Mouse (Mus musculus): ENCODE data around the gene Rpn1.

Gene Rpn1

DNA sequence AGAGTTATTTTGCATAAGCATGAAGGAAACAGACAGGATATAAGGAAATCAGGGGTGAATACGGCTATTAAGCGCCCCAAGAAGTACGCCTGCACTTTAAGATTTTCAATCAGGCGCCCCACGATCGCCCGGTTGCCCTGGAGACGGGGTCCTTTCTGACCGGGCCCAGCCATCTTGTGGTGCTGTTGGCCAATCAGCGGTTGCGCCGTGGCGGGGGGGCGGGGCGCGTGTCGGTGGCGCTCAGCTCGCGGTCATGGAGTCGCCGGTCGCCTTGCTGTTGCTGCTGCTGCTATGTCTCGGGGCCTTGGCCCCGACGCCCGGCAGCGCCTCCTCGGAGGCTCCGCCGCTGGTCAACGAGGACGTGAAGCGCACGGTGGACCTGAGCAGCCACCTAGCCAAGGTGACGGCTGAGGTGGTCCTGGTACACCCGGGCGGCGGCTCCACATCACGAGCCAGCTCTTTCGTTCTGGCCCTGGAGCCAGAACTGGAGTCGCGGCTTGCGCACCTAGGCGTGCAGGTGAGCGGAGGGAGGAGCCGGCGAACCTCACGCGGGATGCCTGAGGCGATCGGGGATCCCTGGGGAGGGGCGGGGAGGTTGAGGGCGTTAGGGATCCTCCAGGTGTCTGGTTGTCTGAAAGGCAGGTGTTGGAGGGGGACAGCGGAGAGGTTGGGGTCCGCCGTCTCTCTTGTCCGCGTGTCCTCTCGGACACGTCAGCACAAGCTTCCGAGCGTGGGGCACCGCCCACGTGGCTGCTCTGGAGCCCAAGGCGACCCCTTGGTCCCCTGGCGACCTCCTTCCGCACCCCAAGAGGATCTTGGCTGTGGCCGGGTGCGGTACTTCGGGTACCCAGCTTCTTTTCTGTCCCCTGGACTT is at the start of gene Rpn1:
Gene Rpn1 (plus strand): TSS at position 205 of the 874 bp plus-strand sequence.
- no peak; the same call in 1 of the 2 replicates for TF ChIP-seq GATA4 (IDR thresholded peaks at IDR 0.05; ENCODE audit: insufficient replicate concordance, low read length)

DNA sequence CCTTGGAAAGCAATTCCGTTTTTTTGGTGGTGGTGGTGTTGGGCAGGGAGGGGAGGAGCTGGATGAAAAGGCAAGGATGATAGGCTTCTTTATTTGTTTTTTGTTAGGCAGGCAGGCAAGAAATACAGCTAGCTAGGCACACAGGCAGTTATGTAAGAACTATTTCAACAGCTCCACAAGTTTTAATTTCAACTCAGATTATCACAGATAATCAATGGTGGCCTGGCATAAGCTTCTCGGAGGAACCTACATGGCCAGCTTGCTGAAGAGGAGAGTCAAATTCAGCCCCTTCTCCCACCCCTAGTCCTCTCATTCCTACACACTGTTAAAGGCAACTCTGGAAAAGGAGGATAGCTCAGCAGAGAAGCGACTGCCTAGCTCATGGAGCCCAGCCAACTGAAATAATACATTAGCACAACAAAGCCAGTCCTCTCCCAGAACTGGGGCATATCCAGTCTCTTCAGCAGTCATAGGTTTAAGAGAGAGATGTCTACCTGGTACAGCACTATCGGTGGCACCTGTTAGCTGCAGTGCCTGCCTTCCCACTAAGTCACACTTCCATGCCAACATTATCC is 46.7 kb upstream of the Rpn1 start:
- TF ChIP-seq GATA4 (IDR thresholded peaks at IDR 0.05; ENCODE audit: insufficient replicate concordance, low read length): no peak

DNA sequence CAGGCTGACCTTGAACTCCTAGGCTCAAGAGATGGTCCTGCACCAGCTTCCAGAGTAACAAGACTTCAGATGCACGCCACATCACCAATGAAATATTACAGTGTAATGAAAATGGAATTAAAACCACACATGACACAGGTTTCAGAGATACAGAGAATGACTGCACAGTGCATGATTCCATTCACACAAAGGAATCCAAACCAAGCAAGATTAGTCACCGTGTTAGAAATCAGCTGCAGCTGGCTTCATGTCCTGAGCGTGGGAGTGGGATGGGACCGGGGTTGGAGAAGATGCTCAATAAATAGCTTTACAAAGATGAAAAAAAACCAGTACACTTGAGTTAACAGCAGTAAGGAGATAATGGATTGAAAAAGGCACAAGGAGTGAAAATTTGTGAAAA is 44.9 kb upstream of the Rpn1 start:
- TF ChIP-seq GATA4 (IDR thresholded peaks at IDR 0.05; ENCODE audit: insufficient replicate concordance, low read length): no peak

DNA sequence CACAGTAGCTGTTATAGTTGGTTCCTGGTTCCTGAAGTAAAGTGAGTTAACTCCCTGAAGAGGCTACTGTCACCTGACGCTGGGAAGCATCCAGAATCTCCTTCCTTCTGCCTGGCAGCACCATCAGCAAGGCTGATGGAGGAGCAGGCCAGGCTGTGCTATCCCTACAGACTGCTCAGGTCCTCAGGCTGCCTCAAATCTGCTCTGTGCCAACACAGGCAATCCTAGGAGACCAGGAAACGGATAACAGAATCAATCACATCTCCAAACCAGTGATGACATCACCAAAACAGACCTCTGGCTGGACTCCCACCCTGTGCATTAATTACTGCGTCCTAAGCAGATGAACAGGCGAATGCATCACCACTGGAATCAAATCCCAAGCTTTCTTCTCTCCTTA is 43.1 kb upstream of the Rpn1 start:
- no peak for TF ChIP-seq GATA4 (IDR thresholded peaks at IDR 0.05; ENCODE audit: insufficient replicate concordance, low read length)

DNA sequence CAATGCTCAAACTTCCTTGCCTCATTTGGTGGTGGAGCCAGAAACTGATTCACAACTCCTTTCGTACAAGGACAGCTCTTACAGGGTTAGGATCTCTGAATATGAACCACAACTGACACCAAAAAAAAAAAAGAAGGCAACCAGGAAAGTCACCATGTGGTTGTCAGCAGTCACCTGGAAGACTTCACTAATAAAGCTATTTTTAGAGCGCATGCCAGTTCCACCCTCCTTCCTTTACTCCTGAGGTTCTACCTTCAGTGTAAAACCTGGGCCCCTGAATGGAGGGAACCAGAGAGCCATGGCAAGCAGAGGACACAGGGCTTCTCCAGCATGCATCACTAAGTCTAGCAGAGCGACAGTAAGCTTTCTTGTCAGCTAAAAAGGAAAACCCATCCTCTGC is 41.9 kb upstream of the Rpn1 start:
- TF ChIP-seq GATA4 (IDR thresholded peaks at IDR 0.05; ENCODE audit: insufficient replicate concordance, low read length): no peak

DNA sequence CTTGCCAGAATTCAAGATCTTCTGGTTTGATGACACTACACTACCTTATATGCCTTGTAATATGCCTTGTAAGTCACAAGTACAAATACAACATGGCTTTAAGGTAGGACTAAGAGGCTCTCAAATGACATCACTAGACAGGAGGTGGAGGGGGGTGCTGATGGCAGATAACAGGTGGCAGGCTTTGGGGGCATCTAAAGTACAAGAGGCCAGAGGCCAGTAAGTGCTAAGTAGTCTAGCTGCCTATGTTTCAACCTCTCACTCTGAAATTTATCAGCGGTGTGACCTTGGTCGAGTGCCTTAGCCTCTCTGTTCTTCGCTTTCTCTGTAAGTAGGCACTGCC is 40.1 kb upstream of the Rpn1 start:
- no peak for TF ChIP-seq GATA4 (IDR thresholded peaks at IDR 0.05; ENCODE audit: insufficient replicate concordance, low read length)

DNA sequence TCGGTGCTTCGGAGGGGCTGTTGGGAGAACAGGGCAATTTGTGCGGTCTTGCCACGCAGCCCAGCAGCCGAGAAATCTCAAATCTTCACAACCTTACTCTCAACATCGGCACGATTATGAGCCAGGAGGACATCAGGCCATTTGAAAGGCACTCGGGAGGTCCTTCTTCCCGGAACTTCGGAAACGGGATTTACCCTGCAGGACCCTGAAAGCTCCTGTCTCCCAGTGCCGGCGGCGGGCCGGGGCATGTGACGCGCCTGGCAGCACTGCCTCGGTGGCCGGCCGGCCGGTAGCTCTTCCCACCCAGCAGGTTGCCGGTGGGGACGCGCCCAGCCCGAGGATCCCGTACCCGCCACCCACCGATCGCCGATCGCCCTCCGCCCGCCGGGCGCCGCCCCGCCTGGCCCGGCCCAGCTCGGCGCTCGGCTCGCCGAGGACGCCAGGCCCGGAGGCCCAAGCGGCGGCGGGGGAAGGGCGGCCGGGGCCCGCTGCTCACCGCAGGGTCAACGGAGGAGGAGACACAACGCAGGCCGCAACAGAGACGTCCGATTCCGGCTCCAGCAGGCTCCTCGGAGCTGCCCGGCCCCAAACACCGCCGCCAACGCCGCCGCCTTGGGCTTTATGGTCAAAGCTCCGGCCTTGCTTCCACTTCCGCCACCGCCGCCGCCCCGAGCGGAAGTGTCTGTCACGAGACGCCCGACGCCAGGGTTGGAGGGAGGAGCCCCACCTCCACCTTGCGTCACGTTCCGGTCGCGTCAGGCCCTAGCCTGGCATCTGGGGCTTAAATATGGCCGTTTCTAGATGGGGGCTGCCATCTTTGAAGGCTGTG is 39.5 kb upstream of the Rpn1 start, which contains the start of gene Rab7:
Gene Rab7 (minus strand): TSS at position 694 of the 829 bp plus-strand sequence.
- peak; percentile 69; the same call in 1 of the 2 replicates for TF ChIP-seq GATA4 (IDR thresholded peaks at IDR 0.05; ENCODE audit: insufficient replicate concordance, low read length)

DNA sequence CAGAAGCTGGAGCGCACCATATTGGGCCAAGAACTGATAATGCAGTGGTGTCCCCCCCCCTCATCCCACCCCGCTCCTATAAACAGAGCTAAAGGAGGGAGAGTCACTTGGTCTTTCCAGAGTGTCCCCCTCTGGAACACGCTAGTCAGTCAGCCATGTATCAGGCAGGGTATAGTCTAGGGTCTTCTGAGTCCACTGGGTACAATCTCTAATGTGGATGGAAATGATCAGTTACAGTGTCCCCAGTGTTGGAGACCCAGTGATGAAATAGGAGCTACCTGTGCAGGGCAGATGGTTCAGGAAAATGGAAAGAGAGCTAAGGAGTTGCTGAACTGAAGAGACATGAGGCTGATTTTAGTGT is 38.9 kb upstream of the Rpn1 start:
- TF ChIP-seq GATA4 (IDR thresholded peaks at IDR 0.05; ENCODE audit: insufficient replicate concordance, low read length): no peak

DNA sequence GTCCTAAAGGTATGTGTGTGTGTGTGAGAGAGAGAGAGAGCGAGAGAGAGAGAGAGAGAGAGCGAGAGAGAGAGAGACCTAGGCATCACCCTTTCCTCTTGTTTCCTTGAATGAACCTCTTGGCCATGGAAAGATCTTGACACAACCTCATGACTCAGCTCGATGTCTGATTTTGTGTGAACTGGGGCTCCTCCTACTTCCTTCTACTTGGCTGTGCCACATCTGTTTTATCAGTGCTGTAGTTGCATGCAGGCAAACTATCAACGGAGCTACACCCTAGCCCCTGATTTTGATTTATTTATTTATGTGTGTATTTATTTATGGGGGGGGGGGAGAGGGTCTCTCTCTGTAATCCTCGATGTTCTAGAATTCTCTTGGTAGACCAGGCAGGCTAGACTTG is 36.4 kb upstream of the Rpn1 start:
- peak; percentile 15; the same call in 1 of the 2 replicates for TF ChIP-seq GATA4 (IDR thresholded peaks at IDR 0.05; ENCODE audit: insufficient replicate concordance, low read length)

DNA sequence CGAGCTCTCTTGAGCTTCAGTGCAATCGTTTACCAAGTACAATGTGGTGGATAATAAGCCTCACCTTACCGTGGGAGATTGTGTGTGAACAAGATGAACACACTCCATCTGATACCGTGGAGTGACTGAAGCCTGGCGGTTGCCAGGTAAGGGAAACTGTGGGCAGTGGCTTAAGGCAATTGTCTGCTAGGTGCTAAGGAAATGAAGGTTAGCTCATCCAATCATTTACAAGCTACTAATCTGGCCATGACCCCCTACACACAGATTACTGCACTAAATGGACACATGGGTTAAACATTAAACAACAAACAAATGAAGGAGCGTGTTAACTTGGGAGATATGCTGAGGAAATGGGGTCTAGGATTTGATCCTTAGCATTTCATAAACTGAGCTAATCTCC is 35.3 kb upstream of the Rpn1 start:
- TF ChIP-seq GATA4 (IDR thresholded peaks at IDR 0.05; ENCODE audit: insufficient replicate concordance, low read length): peak; percentile 75; the same call in 1 of the 2 replicates

DNA sequence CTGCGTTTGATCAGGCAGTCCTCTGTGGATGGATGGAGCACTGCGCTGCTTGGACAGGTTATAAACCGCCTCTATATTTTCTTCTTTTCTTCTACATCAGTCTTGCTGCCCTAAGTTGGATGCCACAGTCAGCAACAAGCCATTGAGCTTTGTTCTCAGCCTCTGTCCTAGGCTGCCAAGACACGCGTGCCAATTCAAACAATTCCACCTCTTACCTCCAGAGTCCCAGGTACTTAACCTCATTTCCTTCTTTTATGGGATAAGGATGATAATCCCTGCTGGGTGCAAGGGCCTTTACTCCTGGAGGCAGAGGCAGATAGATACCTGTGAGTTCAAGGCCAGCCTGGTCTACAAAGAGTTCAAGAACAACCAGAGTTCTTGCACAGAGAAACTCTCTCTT is 33.1 kb upstream of the Rpn1 start:
- TF ChIP-seq GATA4 (IDR thresholded peaks at IDR 0.05; ENCODE audit: insufficient replicate concordance, low read length): no peak

DNA sequence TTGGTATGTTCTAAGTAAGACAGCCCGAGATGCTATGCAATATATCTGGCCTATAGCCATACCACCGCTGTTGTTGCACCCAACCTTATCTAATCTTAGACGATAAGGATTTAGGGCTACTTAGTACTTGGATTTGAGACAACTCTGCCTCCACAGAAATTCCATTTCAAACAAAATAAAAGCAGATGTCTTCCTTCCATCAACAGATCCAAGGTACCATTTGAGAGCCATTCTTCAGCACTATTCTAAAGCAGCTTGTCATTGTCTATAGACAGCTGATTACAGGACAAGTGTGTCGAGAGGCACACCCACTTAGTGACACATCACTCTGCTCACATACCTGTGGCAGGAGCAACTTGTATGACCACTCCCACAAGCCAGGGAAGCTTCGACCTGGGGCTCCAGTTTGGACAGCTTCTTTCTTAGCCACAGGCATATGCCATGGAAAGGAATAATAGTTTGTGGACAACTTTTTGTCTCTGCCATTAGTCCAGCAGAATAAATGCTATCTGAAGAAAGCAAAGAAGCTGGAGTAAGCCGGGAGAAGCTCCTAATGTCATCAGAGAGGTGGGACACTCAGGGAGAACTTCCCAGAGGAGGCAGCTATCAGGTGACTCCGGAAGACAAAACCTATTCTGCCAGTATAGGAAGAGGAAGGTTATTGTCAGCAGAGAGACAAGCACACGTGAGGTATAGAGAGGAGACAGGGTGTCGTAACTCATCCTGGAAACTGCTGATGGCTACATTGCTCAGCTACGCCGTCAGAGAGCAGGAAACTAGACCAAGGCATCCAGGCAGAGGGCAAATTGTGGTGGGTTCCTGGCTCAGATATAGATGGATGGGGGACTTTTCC is 30.8 kb upstream of the Rpn1 start:
- no peak for TF ChIP-seq GATA4 (IDR thresholded peaks at IDR 0.05; ENCODE audit: insufficient replicate concordance, low read length)

DNA sequence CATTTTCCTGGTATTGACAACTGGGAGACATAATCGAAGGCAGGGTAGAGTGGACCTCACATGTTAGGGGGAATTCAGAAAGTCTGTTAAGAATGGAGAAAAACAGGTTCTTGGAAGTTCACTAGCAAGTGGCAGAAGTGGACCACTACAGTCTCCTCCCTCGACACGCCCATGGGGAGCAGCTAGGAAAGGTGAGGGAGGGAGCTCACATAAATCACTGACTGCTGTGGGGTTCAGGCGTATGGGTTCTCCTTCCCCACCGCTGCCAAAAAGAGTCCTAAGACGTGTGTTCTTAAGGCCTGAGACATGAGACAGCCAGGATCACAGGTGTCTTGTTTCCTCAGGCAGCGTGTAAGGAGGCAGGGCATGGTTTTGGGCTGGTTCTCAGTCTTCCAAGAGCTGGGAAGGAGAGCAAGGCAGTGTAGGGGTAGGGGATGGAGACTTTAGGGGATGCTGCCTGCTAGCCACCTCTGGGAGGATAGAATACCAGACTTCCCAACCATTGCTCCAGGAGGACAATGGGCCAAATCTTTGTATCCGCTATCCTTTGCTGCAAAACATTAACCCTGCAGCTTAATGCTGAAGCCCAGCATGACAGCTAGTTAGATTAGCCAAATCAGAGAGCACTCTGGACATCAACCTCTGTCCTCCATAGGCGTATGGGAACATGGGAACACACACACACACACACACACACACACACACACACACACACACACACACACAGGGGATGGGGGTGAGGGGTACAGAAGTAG is 30.0 kb upstream of the Rpn1 start:
- no peak for TF ChIP-seq GATA4 (IDR thresholded peaks at IDR 0.05; ENCODE audit: insufficient replicate concordance, low read length)

DNA sequence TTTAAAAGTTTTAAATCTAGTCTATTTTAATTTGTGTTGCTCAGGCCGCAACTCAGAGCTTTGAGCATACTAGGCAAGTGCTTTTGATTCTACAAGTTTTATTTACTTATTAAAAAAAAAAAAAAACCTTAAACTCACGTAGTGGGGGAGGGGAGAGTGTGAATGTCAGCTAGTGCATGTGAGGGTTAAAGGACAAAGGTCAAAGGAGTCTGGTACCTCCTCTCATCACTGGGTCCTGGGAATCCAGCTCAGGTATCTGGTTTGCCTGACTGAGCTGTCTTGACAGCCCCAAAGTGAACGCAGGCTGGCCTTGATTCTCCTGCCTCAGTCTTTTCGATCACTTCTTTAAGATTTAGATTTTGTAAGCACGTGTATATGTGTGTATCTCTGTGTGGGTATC is 28.6 kb upstream of the Rpn1 start:
- no peak for TF ChIP-seq GATA4 (IDR thresholded peaks at IDR 0.05; ENCODE audit: insufficient replicate concordance, low read length)
